Mouse (Mus musculus) heart, postnatal 0 days (tissue): ENCODE results near the gene Sox8. TPM values are rescaled to one million over a fixed set of nuclear protein-coding genes. Genes with fewer than 3 reads are reported as not detected.

Experiments used
- ATAC-seq: fragments of 200-750 bp; cut with Nextera tagmentation; 2 replicates; pipeline ENCODE4 v1.8.0; 2017; ENCODE audit warnings: low read depth, moderate number of reproducible peaks, moderate library complexity; ENCODE audit not compliant: insufficient read depth
- DNase-seq: peaks from one replicate; pipeline ENCODE4 v3.0.0-alpha.2; 2016; ENCODE audit warnings: low spot score
- H3K27ac ChIP-seq: fragments of 300-500 bp; sonication (generic); 2 replicates; pipeline ENCODE4 v1.5.1; 2014; ENCODE audit warnings: low read depth, mild to moderate bottlenecking
- H3K27me3 ChIP-seq: fragments of 300-500 bp; sonication (generic); 2 replicates; pipeline ENCODE4 v1.6.1; 2014; ENCODE audit warnings: low read length, mixed read lengths; ENCODE audit not compliant: control insufficient read depth, insufficient read depth
- H3K36me3 ChIP-seq: fragments of 300-500 bp; sonication (generic); replicated peaks from 2 replicates; pipeline ENCODE4 v1.6.1; 2014; ENCODE audit warnings: low read length, mixed read lengths; ENCODE audit not compliant: control insufficient read depth, insufficient read depth
- H3K4me1 ChIP-seq: fragments of 300-500 bp; sonication (generic); 2 replicates; pipeline ENCODE4 v1.6.1; 2014; ENCODE audit warnings: antibody characterized with exemption; ENCODE audit not compliant: control insufficient read depth, insufficient read depth
- H3K4me2 ChIP-seq: fragments of 300-500 bp; sonication (generic); 2 replicates; pipeline ENCODE4 v1.6.1; 2014; ENCODE audit warnings: low read depth, mild to moderate bottlenecking, low read length, moderate library complexity
- H3K4me3 ChIP-seq: fragments of 300-500 bp; sonication (generic); 2 replicates; pipeline ENCODE4 v1.5.1; 2014; ENCODE audit warnings: low read depth, low read length
- H3K9ac ChIP-seq: fragments of 300-500 bp; sonication (generic); replicated peaks from 2 replicates; pipeline ENCODE4 v1.6.1; 2014; ENCODE audit warnings: low read depth, low read length, mixed read lengths
- H3K9me3 ChIP-seq: fragments of 300-500 bp; sonication (generic); replicated peaks from 2 replicates; pipeline ENCODE4 v1.6.1; 2016; ENCODE audit warnings: low read length; ENCODE audit not compliant: control insufficient read depth
- CTCF ChIP-seq: IDR thresholded peaks from 2 replicates; pipeline ENCODE4 v1.5.1; 2016; ENCODE audit warnings: antibody characterized with exemption, control low read depth, low read depth
- EP300 ChIP-seq: IDR thresholded peaks from 2 replicates; pipeline ENCODE4 v1.6.1; 2016; ENCODE audit warnings: antibody characterized with exemption, low read depth
- WGBS: fragments of 180-500 bp; shearing (Covaris S2); extraction: QIAGEN DNeasy Blood & Tissue Kit; methylation state at CpG from one replicate; pipeline ENCODE4 v1.1.7; 2014; 5-methylcytosine and 5-hydroxymethylcytosine counted together
- polyA plus RNA-seq: library from polyadenylated mRNA; unstranded; fragments of >200 nt; fragmentation: Nextera tagmentation; extraction: Ambion mirVana; gene quantifications from 2 replicates; pipeline ENCODE4 v1.2.1, GENCODE M21; 2015
- total RNA-seq: library from RNA; depleted of rRNA; stranded (reverse); fragments of >200 nt; gene quantifications from 2 replicates; pipeline ENCODE4 v1.2.3, GENCODE M21; 2014; ENCODE audit warnings: low replicate concordance

The Sox8 gene
- total and polyA plus RNA-seq, 2 experiments from 2014 or later: 0.11 TPM; not detected in 1

- Histone ChIP-seq H3K27me3 (peaks cover 4% of the 10 kb centered on the region; the same call in 1 of the 2 replicates), H3K9ac (no peak overlapping the region), H3K4me3 (no peak overlapping the region), H3K27ac (no peak overlapping the region), H3K36me3 (no peaks in the 10 kb centered on the region), H3K9me3 (no peaks in the 10 kb centered on the region), H3K4me1 (peaks cover 4% of the 10 kb centered on the region; the same call in 1 of the 2 replicates), H3K4me2 (no peak overlapping the region)
- ATAC-seq (no peak), DNase-seq (no peak)
- TF ChIP-seq CTCF (no peak), EP300 (no peak)
- 78% methylated on average over 4 of the region's 4 CpGs for WGBS
These were observed 28.7 kb downstream of the Sox8 start for GRCm38 (mm10) chr17:25541768-25542167.

- Histone ChIP-seq H3K4me2 (no peak overlapping the region), H3K4me1 (peaks cover 4% of the 10 kb centered on the region; the same call in 1 of the 2 replicates), H3K9ac (no peak overlapping the region), H3K27ac (no peak overlapping the region), H3K9me3 (no peaks in the 10 kb centered on the region), H3K4me3 (no peak overlapping the region), H3K36me3 (no peaks in the 10 kb centered on the region), H3K27me3 (peaks cover 4% of the 10 kb centered on the region; the same call in 1 of the 2 replicates)
- DNase-seq: no peak
- no peak for ATAC-seq
- 56% methylated on average over 5 of the region's 5 CpGs for WGBS
- TF ChIP-seq EP300: no peak
- TF ChIP-seq CTCF: no peak
These were observed 29.8 kb downstream of the Sox8 start for GRCm38 (mm10) chr17:25540731-25541130.

- 20% methylated on average over 27 of the region's 27 CpGs for WGBS
- H3K4me3 ChIP-seq: peak overlapping the region; percentile 14; the same call in 1 of the 2 replicates
- DNase-seq (peak; percentile 38), ATAC-seq (peak; percentile 78)
- H3K27me3 ChIP-seq: peaks cover 4% of the 10 kb centered on the region; the same call in 1 of the 2 replicates
- H3K4me1 ChIP-seq: peaks cover 4% of the 10 kb centered on the region; the same call in 1 of the 2 replicates
- H3K9ac ChIP-seq: 0 out of 2 replicates have a peak overlapping the region, but pooled peaks have one; percentile 6
- no peak overlapping the region for H3K27ac ChIP-seq
- TF ChIP-seq EP300: no peak
- no peak for TF ChIP-seq CTCF
- no peaks in the 10 kb centered on the region for H3K9me3 ChIP-seq
- no peaks in the 10 kb centered on the region for H3K36me3 ChIP-seq
- peak overlapping the region; percentile 46 for H3K4me2 ChIP-seq
These were observed 31.3 kb downstream of the Sox8 start for GRCm38 (mm10) chr17:25538945-25539875.

GRCm38 (mm10) chr17:25530357-25531022 lies 40.0 kb downstream of the Sox8 start:
- no peaks in the 10 kb centered on the region for H3K4me1 ChIP-seq
- ATAC-seq (no peak), DNase-seq (no peak)
- no peak overlapping the region for H3K27ac ChIP-seq
- WGBS: 56% methylated on average over 8 of the region's 8 CpGs
- TF ChIP-seq EP300 (no peak), CTCF (no peak)
- H3K4me3 ChIP-seq: no peak overlapping the region
- no peaks in the 10 kb centered on the region for H3K27me3 ChIP-seq
- no peaks in the 10 kb centered on the region for H3K36me3 ChIP-seq
- H3K4me2 ChIP-seq: no peak overlapping the region
- no peaks in the 10 kb centered on the region for H3K9me3 ChIP-seq
- no peak overlapping the region for H3K9ac ChIP-seq

GRCm38 (mm10) chr17:25522080-25522479 lies 48.4 kb downstream of the Sox8 start:
- no peak overlapping the region for H3K27ac ChIP-seq
- no peak for ATAC-seq
- DNase-seq: no peak
- 80% methylated on average over 12 of the region's 12 CpGs for WGBS
- no peaks in the 10 kb centered on the region for H3K9me3 ChIP-seq
- H3K9ac ChIP-seq: no peak overlapping the region
- no peaks in the 10 kb centered on the region for H3K36me3 ChIP-seq
- no peaks in the 10 kb centered on the region for H3K4me1 ChIP-seq
- no peak overlapping the region for H3K4me3 ChIP-seq
- H3K4me2 ChIP-seq: no peak overlapping the region
- no peaks in the 10 kb centered on the region for H3K27me3 ChIP-seq
- TF ChIP-seq CTCF (no peak), EP300 (no peak)
